Mouse (Mus musculus) large intestine, adult 2 months (tissue): ENCODE measurements around the gene Gdap1l1. TPM values are rescaled to one million over a fixed set of nuclear protein-coding genes. Genes with fewer than 3 reads are reported as not detected.
"Not testable (repeated sequence)": the region's sequence is repeated elsewhere in the genome, so short reads cannot be mapped to it uniquely, and the experiment has no call there.

Experiments used
- DNase-seq: peaks from one replicate; pipeline ENCODE4 v3.0.0-alpha.2; 2012; ENCODE audit warnings: low read depth, low spot score
- WGBS: fragments of 180-500 bp; shearing (Covaris S2); methylation state at CpG from one replicate; pipeline ENCODE4 v1.1.7; 2018; 5-methylcytosine and 5-hydroxymethylcytosine counted together
- polyA plus RNA-seq: library from polyadenylated mRNA; depleted of rRNA; stranded (reverse); fragments of >200 nt; gene quantifications from 2 replicates; pipeline ENCODE4 v1.2.3, GENCODE M21; 2012

The Gdap1l1 gene
- polyA plus RNA-seq, 1 experiment: 0.86 TPM

GRCm38 (mm10) chr2:163461307-163461706, 23.0 kb downstream of the Gdap1l1 start:
- 95% methylated on average over 9 of the region's 9 CpGs for WGBS
- not testable (repeated sequence) for DNase-seq

DNA sequence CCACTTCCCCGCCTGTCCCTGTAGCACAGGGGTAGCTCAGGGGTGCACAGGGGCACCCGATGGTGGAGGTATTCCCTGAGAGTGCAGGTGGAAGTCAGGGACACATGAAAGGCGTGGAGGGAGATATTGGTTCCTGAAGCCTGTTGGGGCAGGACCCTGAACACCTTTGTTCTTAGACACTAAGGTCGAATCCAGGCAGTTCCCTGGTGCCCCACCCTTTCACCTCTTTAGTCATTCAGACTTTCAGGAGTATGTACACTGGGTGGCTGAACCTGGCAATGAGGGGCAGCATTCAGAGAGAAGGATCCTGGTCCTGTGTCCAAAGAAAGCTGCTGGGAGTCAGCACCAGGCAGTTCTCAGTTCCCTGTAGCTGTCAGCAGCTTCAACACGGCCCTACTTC, 24.1 kb downstream of the Gdap1l1 start:
- 64% methylated on average over 5 of the region's 5 CpGs for WGBS
- DNase-seq: no peak

DNA sequence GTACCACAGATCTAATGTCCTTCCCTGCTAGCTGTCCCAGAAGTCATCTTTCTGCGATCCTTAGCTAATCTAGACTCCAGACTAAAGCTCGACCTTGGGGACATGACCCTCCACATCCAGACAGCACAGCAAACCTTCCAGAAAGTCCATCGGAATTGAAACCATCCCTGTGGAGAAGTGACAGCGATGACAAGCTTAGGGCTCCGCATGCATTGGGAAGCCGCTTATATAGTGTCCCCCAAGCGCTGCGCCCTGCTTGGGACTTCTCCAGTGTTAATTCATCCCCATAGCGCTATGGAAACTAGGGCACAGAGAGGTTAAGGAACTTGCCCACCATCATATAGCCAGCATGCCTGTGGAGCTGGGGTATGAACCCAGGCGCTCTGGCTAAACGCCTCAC, 24.5 kb downstream of the Gdap1l1 start:
- 78% methylated on average over 11 of the region's 11 CpGs for WGBS
- DNase-seq: no peak

GRCm38 (mm10) chr2:163463251-163463769, 25.0 kb downstream of the Gdap1l1 start:
- no peak for DNase-seq
- WGBS: 52% methylated on average over 10 of the region's 10 CpGs

- DNase-seq: no peak
- 69% methylated on average over 4 of the region's 4 CpGs for WGBS
Measured at GRCm38 (mm10) chr2:163463998-163464397, 25.7 kb downstream of the Gdap1l1 start.

GRCm38 (mm10) chr2:163464562-163464961, 26.3 kb downstream of the Gdap1l1 start:
- 72% methylated on average over 6 of the region's 6 CpGs for WGBS

GRCm38 (mm10) chr2:163466771-163467170, 28.5 kb downstream of the Gdap1l1 start:
- DNase-seq: no peak
- 30% methylated on average over 8 of the region's 8 CpGs for WGBS

More at GRCm38 (mm10) chr2:163464562-163464961, 26.3 kb downstream of the Gdap1l1 start:
- DNase-seq: no peak

- WGBS: 94% methylated on average over 6 of the region's 6 CpGs
Measured at GRCm38 (mm10) chr2:163467585-163467984, 29.3 kb downstream of the Gdap1l1 start.

DNA sequence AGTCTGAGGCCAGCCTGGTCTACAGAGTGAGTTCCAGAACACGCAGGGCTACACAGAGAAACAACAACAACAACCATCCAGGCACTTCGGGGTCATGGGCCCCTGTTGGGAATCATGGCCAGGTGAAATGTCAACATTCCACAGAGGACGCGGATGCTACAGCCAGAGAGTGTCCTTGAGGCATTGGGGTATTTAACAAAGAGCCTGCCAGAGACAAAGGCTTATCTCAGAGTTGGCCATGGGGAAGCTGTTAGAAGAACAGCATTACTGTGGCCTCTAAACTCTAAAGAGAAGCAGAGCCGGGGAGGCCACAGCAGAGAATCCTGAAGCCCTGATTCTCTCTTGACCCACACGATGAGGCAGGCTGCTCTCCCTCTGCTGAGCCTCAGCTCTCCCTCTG, 30.6 kb downstream of the Gdap1l1 start:
- DNase-seq: no peak
- WGBS: 89% methylated on average over 6 of the region's 6 CpGs

More at GRCm38 (mm10) chr2:163467585-163467984, 29.3 kb downstream of the Gdap1l1 start:
- no peak for DNase-seq

- no peak for DNase-seq
- WGBS: 96% methylated on average over 15 of the region's 15 CpGs
Measured at GRCm38 (mm10) chr2:163469711-163470110, 31.4 kb downstream of the Gdap1l1 start.

- 57% methylated on average over 3 of the region's 3 CpGs for WGBS
- DNase-seq: no peak
Measured at GRCm38 (mm10) chr2:163471136-163471535, 32.9 kb downstream of the Gdap1l1 start.

DNA sequence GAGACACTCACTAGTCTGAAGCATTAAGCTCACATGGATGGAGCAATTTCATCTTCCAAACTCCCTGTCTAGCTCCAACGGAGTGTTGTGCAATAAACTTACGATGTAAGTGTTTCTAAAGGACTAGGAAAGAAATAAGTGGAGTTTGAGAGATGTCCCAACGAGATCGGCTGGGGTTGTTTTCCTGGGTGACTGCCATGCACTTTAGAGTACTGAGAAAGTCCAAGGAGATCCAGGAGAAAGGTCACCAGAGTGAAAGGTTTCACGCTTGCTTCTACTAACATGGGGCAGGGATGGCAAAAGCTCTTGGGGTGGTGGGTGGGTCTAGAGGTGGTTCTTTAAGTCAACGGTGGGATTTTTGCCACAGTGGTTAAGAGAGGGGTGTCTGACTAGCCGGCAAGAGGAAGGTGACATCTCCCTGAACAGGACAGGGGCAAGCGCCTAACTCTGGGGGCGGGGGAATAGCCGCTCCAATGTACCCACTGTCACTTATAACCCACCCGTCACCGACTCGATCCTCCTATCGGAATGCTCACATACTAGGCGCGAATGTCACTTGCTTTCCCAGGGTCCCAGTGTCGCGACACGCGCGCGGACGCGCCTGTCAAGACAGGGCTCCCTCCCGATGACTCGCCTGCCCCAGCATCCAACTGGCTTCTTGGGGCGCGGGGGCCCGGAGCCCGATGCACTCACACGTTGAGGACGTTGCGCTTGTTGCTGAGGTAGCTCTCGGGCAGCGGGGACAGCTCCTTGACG, 33.6 kb downstream of the Gdap1l1 start:
- DNase-seq: no peak
- under 1% methylated on average over 36 of the region's 36 CpGs for WGBS

GRCm38 (mm10) chr2:163472466-163472851, 34.2 kb downstream of the Gdap1l1 start, which contains the start of gene Fitm2:
Gene Fitm2 (minus strand): TSS chr2:163472629.
- WGBS: under 1% methylated on average over 30 of the region's 30 CpGs
- peak; percentile 86 for DNase-seq

- WGBS: 64% methylated on average over 18 of the region's 18 CpGs
- DNase-seq: no peak
Measured at GRCm38 (mm10) chr2:163480191-163480825, 42.0 kb downstream of the Gdap1l1 start.

GRCm38 (mm10) chr2:163481539-163482029, 43.3 kb downstream of the Gdap1l1 start:
- DNase-seq: no peak
- 3% methylated on average over 21 of the region's 21 CpGs for WGBS

- no peak for DNase-seq
- WGBS: 79% methylated on average over 3 of the region's 3 CpGs
Measured at GRCm38 (mm10) chr2:163487360-163487759, 49.1 kb downstream of the Gdap1l1 start.

DNA sequence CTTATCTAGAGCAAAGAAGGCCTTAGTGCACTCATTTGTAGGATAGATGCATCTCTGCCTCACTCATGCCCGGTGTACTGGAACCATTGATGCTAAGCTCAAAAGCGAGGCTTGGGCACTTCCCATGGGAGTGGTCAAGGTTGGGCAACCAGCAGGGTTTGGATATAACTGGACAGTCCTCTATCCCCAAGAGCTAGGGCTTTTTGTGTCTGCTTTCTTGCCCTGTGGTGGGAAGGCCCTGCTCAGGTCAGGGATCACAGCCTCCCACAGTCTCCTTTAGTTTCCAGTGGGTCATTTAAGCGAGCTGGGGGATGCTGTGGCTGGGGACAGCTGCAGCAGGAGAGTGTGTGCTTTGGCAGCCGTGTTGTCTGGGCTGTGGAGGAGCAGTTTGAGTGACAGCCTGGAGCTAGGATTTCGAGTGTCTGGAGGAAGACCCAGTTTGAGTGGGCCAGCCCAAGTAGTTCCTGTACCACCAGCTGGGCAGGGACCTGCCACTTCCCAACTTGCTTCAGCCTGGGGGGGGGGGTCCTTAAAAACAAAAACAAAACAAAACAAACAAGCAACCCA, 51.5 kb downstream of the Gdap1l1 start:
- WGBS: 55% methylated on average over 5 of the region's 5 CpGs
- DNase-seq: no peak

DNA sequence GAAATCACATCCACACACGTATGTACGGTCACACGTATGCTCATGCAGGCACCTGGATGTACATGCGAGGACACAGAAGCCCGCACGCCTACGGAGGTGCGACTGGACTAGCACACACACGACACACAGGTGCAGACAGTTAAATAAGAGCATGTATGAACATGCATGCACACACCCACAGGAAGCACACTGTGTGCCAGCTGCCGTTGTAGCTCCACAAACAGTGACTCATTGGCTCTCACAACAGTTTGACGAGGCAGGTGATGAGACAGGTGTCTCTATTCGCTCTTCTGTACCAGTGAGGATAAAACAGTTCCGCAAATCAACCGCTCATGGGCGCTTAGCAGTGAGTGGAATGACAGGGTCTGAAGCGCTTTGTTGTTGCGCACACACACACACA, 52.4 kb downstream of the Gdap1l1 start:
- WGBS: 54% methylated on average over 17 of the region's 17 CpGs
- DNase-seq: no peak

- WGBS: 53% methylated on average over 7 of the region's 7 CpGs
- DNase-seq: no peak
Measured at GRCm38 (mm10) chr2:163491351-163491750, 53.1 kb downstream of the Gdap1l1 start.

DNA sequence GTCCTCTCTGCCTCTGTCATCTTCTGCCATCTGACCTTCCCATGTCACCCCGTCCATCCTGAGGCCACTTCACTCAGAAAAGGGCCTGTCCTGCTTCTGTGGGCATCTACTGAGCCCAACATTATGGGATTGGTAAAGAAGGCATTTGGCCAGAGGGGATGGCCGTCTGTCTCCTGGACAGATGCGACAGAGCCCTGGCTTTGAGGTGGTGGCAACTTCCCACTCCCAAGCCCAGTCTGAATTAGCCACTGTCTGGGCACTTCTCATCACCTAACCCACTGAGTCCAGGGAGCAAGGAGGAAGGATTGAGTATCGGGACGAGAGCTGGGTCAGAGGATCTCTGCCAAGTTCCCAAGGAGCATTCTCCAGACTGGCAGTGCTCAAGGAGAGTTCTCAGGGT, 53.7 kb downstream of the Gdap1l1 start, which contains the start of gene R3hdml:
R3hdml (plus strand) TSS at position 301 of the 400 bp plus-strand sequence.
- DNase-seq: no peak
- WGBS: 80% methylated on average over 5 of the region's 5 CpGs
